Mouse (Mus musculus) forebrain, embryonic 14.5 days (tissue): Measurements from ENCODE around the gene Renbp. TPM values are rescaled to one million over a fixed set of nuclear protein-coding genes. Genes with fewer than 3 reads are reported as not detected.

Source experiments
- ATAC-seq: fragments of 200-750 bp; cut with Nextera tagmentation; 2 replicates; pipeline ENCODE4 v1.8.0; 2017; ENCODE audit warnings: mild to moderate bottlenecking, moderate library complexity
- DNase-seq: peaks from one replicate; pipeline ENCODE4 v3.0.0-alpha.2; 2015; ENCODE audit warnings: low spot score
- H3K27ac ChIP-seq: fragments of 300-500 bp; sonication (generic); 2 replicates; pipeline ENCODE4 v1.5.1; 2014; ENCODE audit warnings: low read depth, mild to moderate bottlenecking, control low read depth, low read length, moderate library complexity
- H3K27me3 ChIP-seq: fragments of 300-500 bp; sonication (generic); replicated peaks from 2 replicates; pipeline ENCODE4 v1.6.1; 2014; ENCODE audit warnings: low read length, control low read depth, mixed read lengths; ENCODE audit not compliant: control insufficient read depth, insufficient read depth
- H3K36me3 ChIP-seq: fragments of 300-500 bp; sonication (generic); 2 replicates; pipeline ENCODE4 v1.6.1; 2014; ENCODE audit warnings: low read length, control low read depth; ENCODE audit not compliant: control insufficient read depth, insufficient read depth
- H3K4me1 ChIP-seq: fragments of 300-500 bp; sonication (generic); 2 replicates; pipeline ENCODE4 v1.6.1; 2014; ENCODE audit warnings: antibody characterized with exemption, low read length, control low read depth; ENCODE audit not compliant: control insufficient read depth, insufficient read depth
- H3K4me2 ChIP-seq: fragments of 300-500 bp; sonication (generic); 2 replicates; pipeline ENCODE4 v1.6.1; 2014; ENCODE audit warnings: mild to moderate bottlenecking, control low read depth, low read length
- H3K4me3 ChIP-seq: fragments of 300-500 bp; sonication (generic); 2 replicates; pipeline ENCODE4 v1.5.1; 2014; ENCODE audit warnings: low read depth, low read length, control low read depth
- H3K9ac ChIP-seq: fragments of 300-500 bp; sonication (generic); 2 replicates; pipeline ENCODE4 v1.6.1; 2014; ENCODE audit warnings: mild to moderate bottlenecking, low read length, control low read depth, moderate library complexity
- H3K9me3 ChIP-seq: fragments of 300-500 bp; sonication (generic); replicated peaks from 2 replicates; pipeline ENCODE4 v1.6.1; 2016; ENCODE audit warnings: low read length, control low read depth, mixed read lengths; ENCODE audit not compliant: control insufficient read depth
- WGBS: fragments of 180-500 bp; shearing (Covaris S2); extraction: QIAGEN DNeasy Blood & Tissue Kit; methylation state at CpG from one replicate; pipeline ENCODE4 v1.1.7; 2014; 5-methylcytosine and 5-hydroxymethylcytosine counted together
- polyA plus RNA-seq: library from polyadenylated mRNA; unstranded; fragments of >200 nt; fragmentation: Nextera tagmentation; extraction: Ambion mirVana; gene quantifications from 2 replicates; pipeline ENCODE4 v1.2.1, GENCODE M21; 2014

The Renbp gene
- 8.9 and 9.3 TPM in 2 replicates for polyA plus RNA-seq

GRCm38 (mm10) chrX:73930402-73931062, at the start of gene Renbp:
Renbp (minus strand) TSS chrX:73930850.
- DNase-seq (peak; percentile 7), ATAC-seq (peak; percentile 58; the same call in 1 of the 2 replicates)
- no peaks in the 10 kb centered on the region for H3K27me3 ChIP-seq
- H3K4me2 ChIP-seq: no peak within 1 kb of the TSS
- no peak within 1 kb of the TSS for H3K9ac ChIP-seq
- H3K9me3 ChIP-seq: no peaks in the 10 kb centered on the region
- no peak within 1 kb of the TSS for H3K4me3 ChIP-seq
- no peak within 1 kb of the TSS for H3K27ac ChIP-seq
- H3K4me1 ChIP-seq: no peaks in the 10 kb centered on the region
- no peaks in the 10 kb centered on the region for H3K36me3 ChIP-seq
- 60% methylated on average over 17 of the region's 17 CpGs for WGBS

- Histone ChIP-seq H3K4me2 (no peak overlapping the region), H3K27ac (no peak overlapping the region), H3K9me3 (no peaks in the 10 kb centered on the region), H3K27me3 (no peaks in the 10 kb centered on the region), H3K36me3 (no peaks in the 10 kb centered on the region), H3K9ac (no peak overlapping the region), H3K4me3 (no peak overlapping the region), H3K4me1 (no peaks in the 10 kb centered on the region)
- no peak for ATAC-seq
- 74% methylated on average over 1 of the region's 1 CpGs for WGBS
- no peak for DNase-seq
Measured at GRCm38 (mm10) chrX:73977783-73978182, 47.1 kb upstream of the Renbp start.

GRCm38 (mm10) chrX:73976283-73976682, 45.6 kb upstream of the Renbp start:
- Histone ChIP-seq H3K4me1 (no peaks in the 10 kb centered on the region), H3K36me3 (no peaks in the 10 kb centered on the region), H3K27ac (no peak overlapping the region), H3K4me2 (no peak overlapping the region), H3K27me3 (no peaks in the 10 kb centered on the region), H3K9ac (no peak overlapping the region), H3K4me3 (no peak overlapping the region), H3K9me3 (no peaks in the 10 kb centered on the region)
- ATAC-seq (no peak), DNase-seq (no peak)
- WGBS: 94% methylated on average over 2 of the region's 2 CpGs

GRCm38 (mm10) chrX:73972774-73973173, 42.1 kb upstream of the Renbp start:
- WGBS: 74% methylated on average over 4 of the region's 4 CpGs
- Histone ChIP-seq H3K4me3 (no peak overlapping the region), H3K27me3 (no peaks in the 10 kb centered on the region), H3K9ac (no peak overlapping the region), H3K9me3 (no peaks in the 10 kb centered on the region), H3K27ac (no peak overlapping the region), H3K4me2 (no peak overlapping the region), H3K4me1 (no peaks in the 10 kb centered on the region), H3K36me3 (no peaks in the 10 kb centered on the region)
- no peak for ATAC-seq
- no peak for DNase-seq

- ATAC-seq: no peak
- Histone ChIP-seq H3K9me3 (no peaks in the 10 kb centered on the region), H3K9ac (no peak overlapping the region), H3K27me3 (no peaks in the 10 kb centered on the region), H3K4me2 (no peak overlapping the region), H3K4me1 (no peaks in the 10 kb centered on the region), H3K27ac (no peak overlapping the region), H3K4me3 (no peak overlapping the region), H3K36me3 (no peaks in the 10 kb centered on the region)
- DNase-seq: no peak
Measured at GRCm38 (mm10) chrX:73970781-73971180, 40.1 kb upstream of the Renbp start.

- no peaks in the 10 kb centered on the region for H3K27me3 ChIP-seq
- ATAC-seq (no peak), DNase-seq (no peak)
- H3K36me3 ChIP-seq: no peaks in the 10 kb centered on the region
- H3K4me1 ChIP-seq: no peaks in the 10 kb centered on the region
- WGBS: 94% methylated on average over 2 of the region's 2 CpGs
- no peaks in the 10 kb centered on the region for H3K9me3 ChIP-seq
- no peak overlapping the region for H3K27ac ChIP-seq
- no peak overlapping the region for H3K4me2 ChIP-seq
- H3K4me3 ChIP-seq: no peak overlapping the region
- no peak overlapping the region for H3K9ac ChIP-seq
Measured at GRCm38 (mm10) chrX:73969729-73970128, 39.1 kb upstream of the Renbp start.

GRCm38 (mm10) chrX:73969167-73969566, 38.5 kb upstream of the Renbp start:
- no peak for ATAC-seq
- no peak overlapping the region for H3K4me3 ChIP-seq
- H3K9me3 ChIP-seq: no peaks in the 10 kb centered on the region
- H3K4me1 ChIP-seq: 0 out of 2 replicates have a peak, but pooled peaks cover under 1% of the 10 kb centered on the region
- H3K36me3 ChIP-seq: no peaks in the 10 kb centered on the region
- H3K27ac ChIP-seq: no peak overlapping the region
- no peak overlapping the region for H3K4me2 ChIP-seq
- 83% methylated on average over 1 of the region's 1 CpGs for WGBS
- H3K27me3 ChIP-seq: no peaks in the 10 kb centered on the region
- H3K9ac ChIP-seq: no peak overlapping the region
- DNase-seq: no peak

GRCm38 (mm10) chrX:73967177-73968075, 36.8 kb upstream of the Renbp start:
- Histone ChIP-seq H3K4me2 (peak overlapping the region; percentile 66), H3K36me3 (no peaks in the 10 kb centered on the region; the same call in 1 of the 2 replicates), H3K9ac (peak overlapping the region; percentile 63), H3K9me3 (no peaks in the 10 kb centered on the region), H3K4me1 (peaks cover 11% of the 10 kb centered on the region; the same call in 1 of the 2 replicates), H3K27me3 (no peaks in the 10 kb centered on the region), H3K27ac (peak overlapping the region; percentile 98), H3K4me3 (peak overlapping the region; percentile 62)
- WGBS: 31% methylated on average over 58 of the region's 60 CpGs
- ATAC-seq: peak; percentile 89
- DNase-seq: peak; percentile 96
